Mouse (Mus musculus): ENCODE measurements around the gene Dhodh. TPM values are rescaled to one million over a fixed set of nuclear protein-coding genes. Genes with fewer than 3 reads are reported as not detected.

Dhodh gene
- polyA plus RNA-seq, 1 experiment, result 21.9 TPM

DNA sequence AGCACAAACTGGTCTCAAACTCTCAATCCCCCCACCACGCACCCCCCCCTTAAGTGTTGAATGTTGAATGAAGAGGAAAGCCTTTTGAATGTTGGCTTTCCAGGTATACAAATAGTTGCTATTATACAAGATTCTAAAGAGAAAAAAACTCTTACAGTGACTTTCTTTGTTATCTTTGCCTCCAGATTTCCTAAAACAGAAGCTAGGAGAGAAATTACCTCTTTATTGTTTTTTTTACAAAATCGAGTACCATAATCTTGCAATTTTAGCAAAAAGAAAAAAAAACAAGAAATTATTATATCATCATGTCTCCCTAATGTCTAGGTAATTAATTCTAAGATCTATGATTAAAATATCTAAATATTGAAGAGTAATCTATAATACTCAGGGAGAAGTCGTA, 7.1 kb upstream of the Dhodh start:
- no peak for TF ChIP-seq MAX (IDR thresholded peaks at IDR 0.05)
- no peak for TF ChIP-seq MYOD1 (IDR thresholded peaks at IDR 0.05; ENCODE audit: control insufficient read depth, insufficient read length, low read depth)
- no peak for TF ChIP-seq MYOG (IDR thresholded peaks at IDR 0.05; ENCODE audit: control insufficient read depth, extremely low read depth, insufficient read length)
- no peak for TF ChIP-seq FOSL1 (IDR thresholded peaks at IDR 0.05; ENCODE audit: insufficient read depth, low read length, poor library complexity, severe bottlenecking)
- no peak for TF ChIP-seq CTCF (IDR thresholded peaks at IDR 0.05; ENCODE audit: control insufficient read depth, insufficient read depth, insufficient read length)
- no peak for TF ChIP-seq CEBPB (IDR thresholded peaks at IDR 0.05; ENCODE audit: low read depth)
- TF ChIP-seq USF1 (IDR thresholded peaks at IDR 0.05; ENCODE audit: low read depth), result no peak
- Histone ChIP-seq H3K4me3 (ENCODE audit: insufficient read depth, poor library complexity, severe bottlenecking) (no peak overlapping the region), H3ac (ENCODE audit: control insufficient read depth, insufficient read length, low read depth) (no peak overlapping the region), H3K36me3 (ENCODE audit: control insufficient read depth, insufficient read depth) (no peaks in the 10 kb centered on the region), H3K79me3 (ENCODE audit: low read depth) (no peaks in the 10 kb centered on the region), H3K27me3 (ENCODE audit: control insufficient read depth, insufficient read depth, insufficient read length) (peaks cover 7% of the 10 kb centered on the region), H3K79me2 (ENCODE audit: control insufficient read depth, insufficient read depth) (no peaks in the 10 kb centered on the region)

DNA sequence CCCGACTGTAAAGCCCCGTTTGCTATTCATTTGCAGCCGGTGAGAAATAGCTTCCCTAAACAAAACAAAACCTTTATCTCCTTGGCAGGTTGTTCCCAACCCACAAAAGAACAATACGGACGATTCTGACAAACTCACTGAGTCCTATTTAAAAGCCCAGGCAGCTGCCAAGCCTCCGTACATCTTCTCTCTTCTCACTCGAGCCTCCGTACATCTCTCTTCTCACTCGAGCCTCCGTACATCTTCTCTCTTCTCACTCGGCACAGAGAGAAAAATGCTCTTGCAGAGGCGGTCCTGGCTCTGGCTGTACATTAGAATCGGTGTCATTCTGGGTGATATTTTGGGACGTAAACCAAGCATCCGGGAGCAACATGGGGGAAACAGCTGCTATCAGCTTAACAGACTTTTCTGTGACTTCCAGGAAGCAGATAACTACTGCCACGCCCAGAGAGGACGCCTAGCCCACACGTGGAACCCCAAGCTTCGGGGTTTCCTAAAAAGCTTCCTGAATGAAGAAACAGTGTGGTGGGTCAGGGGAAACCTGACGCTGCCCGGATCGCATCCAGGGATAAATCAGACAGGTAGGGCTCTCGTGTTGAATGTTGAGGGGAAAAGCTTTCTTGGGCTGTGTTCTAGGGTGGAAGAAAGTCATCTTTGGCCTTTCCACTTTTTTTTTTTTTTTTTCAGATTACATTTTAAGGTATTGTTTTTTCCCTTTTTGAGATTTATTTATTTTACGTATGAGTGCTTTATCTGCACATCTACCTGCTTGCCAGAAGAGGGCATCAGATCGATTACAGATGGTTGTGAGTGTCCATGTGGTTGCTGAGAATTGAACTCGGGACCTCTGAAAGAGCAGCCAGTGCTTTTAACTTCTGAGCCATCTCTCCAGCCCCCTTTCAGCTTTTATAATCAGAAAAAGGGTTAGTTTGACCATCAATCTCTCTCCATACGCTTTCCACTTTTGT, 6.1 kb upstream of the Dhodh start, which contains the start of gene Pkd1l3:
Gene Pkd1l3, plus strand, starts transcription at position 275 of the 968 bp plus-strand sequence.
- TF ChIP-seq MAX (IDR thresholded peaks at IDR 0.05) (no peak), CEBPB (IDR thresholded peaks at IDR 0.05; ENCODE audit: low read depth) (no peak), MYOG (IDR thresholded peaks at IDR 0.05; ENCODE audit: control insufficient read depth, extremely low read depth, insufficient read length) (no peak), MYOD1 (IDR thresholded peaks at IDR 0.05; ENCODE audit: control insufficient read depth, insufficient read length, low read depth) (no peak), USF1 (IDR thresholded peaks at IDR 0.05; ENCODE audit: low read depth) (no peak), FOSL1 (IDR thresholded peaks at IDR 0.05; ENCODE audit: insufficient read depth, low read length, poor library complexity, severe bottlenecking) (no peak), CTCF (IDR thresholded peaks at IDR 0.05; ENCODE audit: control insufficient read depth, insufficient read depth, insufficient read length) (no peak)
- peaks cover 7% of the 10 kb centered on the region for H3K27me3 ChIP-seq (ENCODE audit: control insufficient read depth, insufficient read depth, insufficient read length)
- no peak within 1 kb of the TSS for H3ac ChIP-seq (ENCODE audit: control insufficient read depth, insufficient read length, low read depth)
- no peaks in the 10 kb centered on the region for H3K79me2 ChIP-seq (ENCODE audit: control insufficient read depth, insufficient read depth)
- H3K79me3 ChIP-seq (ENCODE audit: low read depth), result no peaks in the 10 kb centered on the region
- H3K4me3 ChIP-seq (ENCODE audit: insufficient read depth, poor library complexity, severe bottlenecking), result no peak within 1 kb of the TSS
- H3K36me3 ChIP-seq (ENCODE audit: control insufficient read depth, insufficient read depth), result no peaks in the 10 kb centered on the region

DNA sequence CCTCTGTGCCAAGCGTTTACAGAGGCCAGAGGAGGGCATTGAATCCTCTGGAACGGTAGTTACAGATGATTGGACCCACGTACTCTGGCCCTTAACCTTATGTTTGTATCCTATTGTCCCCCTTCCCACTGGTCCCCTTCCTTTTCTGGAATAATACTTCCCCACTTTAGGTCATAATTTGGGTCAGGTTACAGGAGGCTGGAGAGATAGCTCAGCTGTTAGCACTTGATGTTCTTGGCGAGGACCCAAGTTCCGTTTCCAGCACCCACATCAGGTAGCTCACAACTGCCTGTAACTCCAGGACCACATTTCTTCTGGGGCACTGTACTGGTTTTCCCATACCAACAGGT, 655 bp upstream of the Dhodh start:
- Histone ChIP-seq H3K36me3 (ENCODE audit: control insufficient read depth, insufficient read depth) (no peaks in the 10 kb centered on the region), H3K79me3 (ENCODE audit: low read depth) (peaks cover 3% of the 10 kb centered on the region), H3K79me2 (ENCODE audit: control insufficient read depth, insufficient read depth) (peaks cover 7% of the 10 kb centered on the region), H3ac (ENCODE audit: control insufficient read depth, insufficient read length, low read depth) (peak overlapping the region; percentile 30), H3K4me3 (ENCODE audit: insufficient read depth, poor library complexity, severe bottlenecking) (peak overlapping the region; percentile 50), H3K27me3 (ENCODE audit: control insufficient read depth, insufficient read depth, insufficient read length) (peaks cover 6% of the 10 kb centered on the region)
- TF ChIP-seq MAX (IDR thresholded peaks at IDR 0.05) (no peak), MYOG (IDR thresholded peaks at IDR 0.05; ENCODE audit: control insufficient read depth, extremely low read depth, insufficient read length) (no peak), USF1 (IDR thresholded peaks at IDR 0.05; ENCODE audit: low read depth) (no peak), MYOD1 (IDR thresholded peaks at IDR 0.05; ENCODE audit: control insufficient read depth, insufficient read length, low read depth) (no peak)

DNA sequence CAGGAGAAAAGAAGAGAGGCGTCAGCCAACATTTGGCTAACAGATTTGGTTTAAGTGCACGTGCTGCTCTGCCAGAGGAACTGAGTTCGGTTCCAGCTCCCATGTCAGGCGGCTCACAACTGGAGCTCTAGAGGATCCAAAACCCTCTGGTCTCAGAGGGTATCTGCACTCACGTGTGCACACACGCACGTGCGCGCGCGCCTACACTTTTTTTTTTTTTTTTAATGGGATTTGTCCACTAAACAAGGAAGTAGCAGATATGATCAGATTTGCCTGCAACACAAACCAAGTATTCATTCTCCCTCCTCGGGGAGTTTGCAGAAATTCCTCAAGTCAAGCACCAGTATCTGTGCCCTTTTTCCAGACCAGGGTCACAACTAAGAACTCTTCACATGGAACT, 823 bp downstream of the Dhodh start:
- H3K79me3 ChIP-seq (ENCODE audit: low read depth), result peaks cover 3% of the 10 kb centered on the region
- H3K4me3 ChIP-seq (ENCODE audit: insufficient read depth, poor library complexity, severe bottlenecking), result peak overlapping the region; percentile 50
- H3ac ChIP-seq (ENCODE audit: control insufficient read depth, insufficient read length, low read depth), result peak overlapping the region; percentile 95
- peaks cover 7% of the 10 kb centered on the region for H3K79me2 ChIP-seq (ENCODE audit: control insufficient read depth, insufficient read depth)
- H3K27me3 ChIP-seq (ENCODE audit: control insufficient read depth, insufficient read depth, insufficient read length), result no peaks in the 10 kb centered on the region
- no peak for TF ChIP-seq FOSL1 (IDR thresholded peaks at IDR 0.05; ENCODE audit: insufficient read depth, low read length, poor library complexity, severe bottlenecking)
- no peak for TF ChIP-seq MYOG (IDR thresholded peaks at IDR 0.05; ENCODE audit: control insufficient read depth, extremely low read depth, insufficient read length)
- no peak for TF ChIP-seq MYOD1 (IDR thresholded peaks at IDR 0.05; ENCODE audit: control insufficient read depth, insufficient read length, low read depth)
- TF ChIP-seq MAX (IDR thresholded peaks at IDR 0.05), result no peak
- no peak for TF ChIP-seq CTCF (IDR thresholded peaks at IDR 0.05; ENCODE audit: control insufficient read depth, insufficient read depth, insufficient read length)
- TF ChIP-seq USF1 (IDR thresholded peaks at IDR 0.05; ENCODE audit: low read depth), result no peak
- no peak for TF ChIP-seq CEBPB (IDR thresholded peaks at IDR 0.05; ENCODE audit: low read depth)
- peaks cover 3% of the 10 kb centered on the region for H3K36me3 ChIP-seq (ENCODE audit: control insufficient read depth, insufficient read depth)

DNA sequence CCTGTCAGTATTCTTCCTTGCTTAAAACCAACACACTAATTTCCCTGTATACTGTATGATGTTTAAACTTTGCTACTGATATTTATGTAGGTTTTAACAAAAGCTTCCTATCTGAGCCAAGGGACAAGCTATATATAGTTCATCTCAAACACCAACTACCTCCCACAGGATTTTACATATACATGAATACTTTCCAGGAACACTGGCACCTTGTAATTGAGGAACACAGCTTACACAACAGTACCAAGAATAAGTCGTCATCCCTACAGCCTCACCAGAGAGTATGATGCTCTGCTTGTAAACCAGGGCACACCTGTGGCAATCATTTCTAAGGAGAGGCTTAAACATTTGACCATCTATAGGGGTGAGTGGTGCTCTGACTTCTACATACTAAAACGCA, 1.7 kb downstream of the Dhodh start:
- peaks cover 3% of the 10 kb centered on the region for H3K36me3 ChIP-seq (ENCODE audit: control insufficient read depth, insufficient read depth)
- no peak for TF ChIP-seq FOSL1 (IDR thresholded peaks at IDR 0.05; ENCODE audit: insufficient read depth, low read length, poor library complexity, severe bottlenecking)
- no peak for TF ChIP-seq CEBPB (IDR thresholded peaks at IDR 0.05; ENCODE audit: low read depth)
- no peak for TF ChIP-seq MYOD1 (IDR thresholded peaks at IDR 0.05; ENCODE audit: control insufficient read depth, insufficient read length, low read depth)
- no peak for TF ChIP-seq MAX (IDR thresholded peaks at IDR 0.05)
- TF ChIP-seq CTCF (IDR thresholded peaks at IDR 0.05; ENCODE audit: control insufficient read depth, insufficient read depth, insufficient read length), result no peak
- TF ChIP-seq USF1 (IDR thresholded peaks at IDR 0.05; ENCODE audit: low read depth), result no peak
- TF ChIP-seq MYOG (IDR thresholded peaks at IDR 0.05; ENCODE audit: control insufficient read depth, extremely low read depth, insufficient read length), result no peak
- peaks cover 7% of the 10 kb centered on the region for H3K79me2 ChIP-seq (ENCODE audit: control insufficient read depth, insufficient read depth)
- no peak overlapping the region for H3ac ChIP-seq (ENCODE audit: control insufficient read depth, insufficient read length, low read depth)
- H3K79me3 ChIP-seq (ENCODE audit: low read depth), result peaks cover 3% of the 10 kb centered on the region
- no peaks in the 10 kb centered on the region for H3K27me3 ChIP-seq (ENCODE audit: control insufficient read depth, insufficient read depth, insufficient read length)
- H3K4me3 ChIP-seq (ENCODE audit: insufficient read depth, poor library complexity, severe bottlenecking), result no peak overlapping the region
